Mouse (Mus musculus) embryonic facial prominence, embryonic 10.5 days (tissue): Measurements from ENCODE around the gene Vgll2. TPM values are rescaled to one million over a fixed set of nuclear protein-coding genes. Genes with fewer than 3 reads are reported as not detected.

ENCODE experiments used
- DNase-seq: peaks from one replicate; pipeline ENCODE4 v3.0.0-alpha.2; 2017; ENCODE audit warnings: low spot score
- H3K27ac ChIP-seq: fragments of 300-500 bp; sonication (generic); replicated peaks from 2 replicates; pipeline ENCODE4 v1.5.1; 2016; ENCODE audit warnings: mild to moderate bottlenecking
- H3K27me3 ChIP-seq: fragments of 300-500 bp; sonication (generic); replicated peaks from 2 replicates; pipeline ENCODE4 v1.6.1; 2016; ENCODE audit warnings: low read depth, mild to moderate bottlenecking; ENCODE audit not compliant: poor library complexity, severe bottlenecking
- H3K36me3 ChIP-seq: fragments of 300-500 bp; sonication (generic); replicated peaks from 2 replicates; pipeline ENCODE4 v1.6.1; 2016; ENCODE audit warnings: mild to moderate bottlenecking, moderate library complexity
- H3K4me1 ChIP-seq: fragments of 300-500 bp; sonication (generic); 2 replicates; pipeline ENCODE4 v1.6.1; 2016
- H3K4me3 ChIP-seq: fragments of 300-500 bp; sonication (generic); 2 replicates; pipeline ENCODE4 v1.5.1; 2016; ENCODE audit warnings: mild to moderate bottlenecking, moderate library complexity
- H3K9me3 ChIP-seq: fragments of 300-500 bp; sonication (generic); 2 replicates; pipeline ENCODE4 v1.6.1; 2016; ENCODE audit warnings: mild to moderate bottlenecking
- WGBS: fragments of 180-500 bp; shearing (Covaris S2); methylation state at CpG from one replicate; pipeline ENCODE4 v1.1.7; 2016; 5-methylcytosine and 5-hydroxymethylcytosine counted together
- polyA plus RNA-seq: library from polyadenylated mRNA; unstranded; fragments of >200 nt; fragmentation: Nextera tagmentation; extraction: Ambion mirVana; gene quantifications from 2 replicates; pipeline ENCODE4 v1.2.1, GENCODE M21; 2016

Vgll2 gene
- polyA plus RNA-seq = 10.1 and 12.8 TPM in 2 replicates

DNA sequence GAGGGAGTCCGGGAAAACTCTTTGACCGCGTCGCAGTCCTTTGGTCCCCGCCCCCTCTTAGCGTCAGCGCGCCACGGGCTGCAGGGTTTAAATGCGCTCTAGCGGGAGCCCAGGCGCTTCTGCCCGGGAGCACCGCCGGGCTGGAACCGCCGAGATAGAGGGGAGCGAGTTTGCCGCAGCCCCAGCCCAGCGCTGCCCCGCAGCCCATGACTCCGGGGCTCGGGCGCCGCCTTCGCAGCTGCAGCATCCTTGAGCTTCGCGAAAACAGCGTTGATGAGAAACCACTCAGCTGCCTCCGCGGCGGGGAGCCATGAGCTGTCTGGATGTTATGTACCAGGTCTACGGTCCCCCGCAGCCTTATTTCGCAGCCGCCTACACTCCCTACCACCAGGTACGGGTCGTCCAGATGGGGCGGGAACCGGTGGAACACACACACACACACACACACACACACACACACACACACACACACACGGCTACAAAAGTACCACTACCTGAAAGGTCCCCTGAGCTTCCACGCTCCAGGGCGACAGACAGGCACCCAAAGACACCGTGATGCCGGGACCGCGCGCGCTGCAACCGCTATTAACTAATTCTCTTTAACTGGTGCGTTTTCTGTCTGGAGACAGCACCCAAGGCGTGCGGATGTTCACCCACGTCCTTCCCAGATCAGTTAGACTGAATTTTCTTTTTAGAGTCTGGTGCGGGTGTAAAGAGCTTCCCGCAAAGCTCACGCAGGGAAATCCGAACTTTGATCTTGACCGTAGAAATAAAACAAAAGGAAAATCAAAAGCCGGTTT, at the start of gene Vgll2:
Gene Vgll2, plus strand, starts transcription at position 90 of the 800 bp plus-strand sequence.
- under 1% methylated on average over 60 of the region's 60 CpGs for WGBS
- H3K4me3 ChIP-seq = peak within 1 kb of the TSS; percentile 64
- peak within 1 kb of the TSS; percentile 67 for H3K27ac ChIP-seq
- peaks cover 94% of the 10 kb centered on the region for H3K27me3 ChIP-seq
- no peaks in the 10 kb centered on the region for H3K36me3 ChIP-seq
- DNase-seq = peak; percentile 77
- H3K4me1 ChIP-seq = peaks cover 26% of the 10 kb centered on the region
- no peaks in the 10 kb centered on the region for H3K9me3 ChIP-seq

DNA sequence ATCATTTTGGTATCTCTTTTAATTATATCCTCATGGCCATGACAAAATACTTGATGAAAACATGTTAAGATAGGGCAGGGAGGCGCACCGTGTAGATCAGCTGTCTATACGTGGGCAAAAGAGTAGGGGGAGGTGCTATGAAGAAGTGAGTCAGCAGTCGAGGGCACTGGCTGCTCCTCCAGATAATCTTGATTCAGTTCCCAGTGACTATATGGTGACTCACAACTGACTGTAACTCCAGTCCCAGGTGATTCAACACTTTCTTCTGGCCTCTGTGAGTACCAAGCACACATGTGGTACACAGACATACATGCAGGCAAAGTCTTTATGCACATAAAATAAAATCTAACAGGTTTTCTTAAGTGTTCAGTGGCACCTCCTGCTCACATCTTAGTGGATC, 47.2 kb upstream of the Vgll2 start:
- Histone ChIP-seq H3K4me1 (no peaks in the 10 kb centered on the region), H3K27me3 (no peaks in the 10 kb centered on the region), H3K36me3 (no peaks in the 10 kb centered on the region), H3K4me3 (no peak overlapping the region), H3K9me3 (no peaks in the 10 kb centered on the region), H3K27ac (no peak overlapping the region)
- 78% methylated on average over 4 of the region's 4 CpGs for WGBS
- DNase-seq = no peak

DNA sequence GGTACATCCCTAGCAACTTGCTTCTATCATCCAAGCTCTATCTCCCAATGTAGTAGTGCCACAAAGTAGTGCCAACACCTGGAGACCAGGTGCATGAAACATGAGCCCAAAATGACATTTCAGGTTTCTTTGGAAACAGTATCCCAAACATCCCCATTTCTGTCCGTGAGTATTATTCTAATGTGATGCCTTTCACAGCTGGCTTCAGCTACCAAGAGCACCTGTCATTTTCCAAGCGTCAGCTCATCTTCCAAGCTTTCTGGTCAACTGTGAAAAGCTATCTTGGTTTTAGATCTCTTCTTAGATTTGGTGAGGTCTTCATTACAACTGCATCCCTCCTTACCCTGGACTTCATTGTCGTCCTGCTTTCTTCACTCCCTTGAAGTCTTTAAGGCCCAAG, 46.7 kb upstream of the Vgll2 start:
- WGBS = 81% methylated on average over 3 of the region's 3 CpGs
- Histone ChIP-seq H3K27ac (no peak overlapping the region), H3K9me3 (no peaks in the 10 kb centered on the region), H3K36me3 (no peaks in the 10 kb centered on the region), H3K4me1 (no peaks in the 10 kb centered on the region), H3K27me3 (no peaks in the 10 kb centered on the region), H3K4me3 (no peak overlapping the region)
- DNase-seq = no peak

DNA sequence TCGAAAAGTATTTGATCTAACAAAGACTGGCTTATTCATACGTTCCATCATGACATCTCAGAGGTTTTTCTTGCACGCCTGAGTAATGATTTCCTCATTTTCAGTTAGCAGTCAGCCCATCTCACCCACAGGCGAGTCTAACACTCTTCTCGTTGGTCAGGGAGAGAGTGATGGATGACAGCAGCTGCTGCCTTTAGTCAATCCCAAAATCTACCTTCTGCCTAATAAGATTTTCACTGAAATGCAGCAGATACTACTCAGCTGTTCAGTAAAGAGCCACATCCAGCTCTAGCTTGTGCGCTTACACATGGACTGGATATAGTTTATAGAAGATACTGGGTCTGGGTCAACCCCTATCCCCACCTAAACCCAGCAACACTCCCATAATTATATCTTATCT, 40.7 kb upstream of the Vgll2 start:
- no peak overlapping the region for H3K27ac ChIP-seq
- no peak for DNase-seq
- WGBS = 84% methylated on average over 6 of the region's 6 CpGs

DNA sequence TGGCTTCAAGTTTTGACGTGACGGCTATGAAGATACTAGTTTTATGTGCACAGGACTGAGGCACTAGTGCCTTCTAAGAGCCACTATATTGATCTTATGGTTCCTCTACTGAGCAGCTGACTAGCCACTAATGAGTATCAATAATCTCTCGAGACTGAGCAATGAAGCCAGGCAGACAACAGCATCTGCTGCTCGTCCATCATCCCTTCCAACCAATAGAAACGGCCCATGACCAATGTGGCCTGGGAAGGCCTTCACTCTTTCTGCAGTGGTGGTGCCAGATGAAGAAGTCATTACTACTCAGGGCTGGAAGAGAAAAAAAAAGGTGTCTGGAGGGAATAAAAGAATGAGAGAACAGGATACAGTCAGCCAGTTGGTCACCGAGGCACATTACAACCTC, 39.9 kb upstream of the Vgll2 start:
- DNase-seq = no peak
- H3K9me3 ChIP-seq = no peaks in the 10 kb centered on the region
- no peak overlapping the region for H3K27ac ChIP-seq
- no peak overlapping the region for H3K4me3 ChIP-seq
- no peaks in the 10 kb centered on the region for H3K27me3 ChIP-seq
- H3K4me1 ChIP-seq = no peaks in the 10 kb centered on the region
- H3K36me3 ChIP-seq = no peaks in the 10 kb centered on the region
- WGBS = 86% methylated on average over 6 of the region's 6 CpGs

More for the DNA sequence above, 40.7 kb upstream of the Vgll2 start:
- Histone ChIP-seq H3K4me3 (no peak overlapping the region), H3K27me3 (no peaks in the 10 kb centered on the region), H3K4me1 (no peaks in the 10 kb centered on the region), H3K36me3 (no peaks in the 10 kb centered on the region), H3K9me3 (no peaks in the 10 kb centered on the region)

DNA sequence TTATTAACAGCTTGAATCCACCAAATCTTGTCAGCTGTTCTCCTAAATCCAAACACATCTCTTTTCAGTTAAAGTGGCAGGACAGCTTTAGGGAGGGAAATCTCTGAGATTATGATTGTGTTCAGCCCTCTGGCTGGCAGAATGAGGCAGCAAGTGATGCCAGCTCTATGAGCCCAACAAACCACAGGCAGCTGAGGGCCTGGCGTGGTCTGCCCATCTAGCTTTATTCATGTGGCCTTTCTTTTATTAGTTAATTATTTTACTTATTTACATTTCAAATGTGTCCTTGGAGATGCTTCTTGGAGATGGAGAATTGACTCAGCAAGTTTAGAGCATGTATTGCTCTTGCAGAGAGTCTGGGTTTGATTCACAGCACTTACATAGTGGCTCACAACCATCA, 3.8 kb upstream of the Vgll2 start:
- H3K4me3 ChIP-seq = no peak overlapping the region
- no peaks in the 10 kb centered on the region for H3K9me3 ChIP-seq
- 82% methylated on average over 1 of the region's 1 CpGs for WGBS
- no peaks in the 10 kb centered on the region for H3K36me3 ChIP-seq
- peaks cover 19% of the 10 kb centered on the region for H3K4me1 ChIP-seq
- no peak overlapping the region for H3K27ac ChIP-seq
- no peak for DNase-seq
- H3K27me3 ChIP-seq = peaks cover 53% of the 10 kb centered on the region

DNA sequence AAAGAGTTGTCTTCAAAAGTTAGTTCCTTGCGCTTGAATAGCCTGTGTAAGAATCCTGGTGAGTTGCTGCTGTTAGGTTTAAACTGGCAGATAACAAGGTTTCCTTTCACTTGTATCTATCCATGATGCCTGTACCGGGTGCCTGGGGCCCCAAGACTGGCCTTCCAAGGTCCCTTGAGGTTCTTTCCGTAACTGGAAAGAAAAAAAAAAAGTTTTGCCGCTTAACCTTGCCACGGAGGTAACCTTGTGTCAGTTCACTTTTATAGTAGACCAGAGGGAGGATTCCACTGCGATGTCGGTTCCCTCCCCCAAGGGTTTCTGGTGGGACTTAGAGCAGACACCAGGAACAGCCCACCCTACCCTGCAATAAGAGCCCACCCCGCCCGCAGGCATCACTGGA, 1.1 kb upstream of the Vgll2 start:
- Histone ChIP-seq H3K36me3 (no peaks in the 10 kb centered on the region), H3K9me3 (no peaks in the 10 kb centered on the region), H3K4me1 (peaks cover 19% of the 10 kb centered on the region), H3K27me3 (peaks cover 80% of the 10 kb centered on the region), H3K4me3 (no peak overlapping the region; the same call in 1 of the 2 replicates), H3K27ac (no peak overlapping the region)
- no peak for DNase-seq
- WGBS = 1% methylated on average over 9 of the region's 9 CpGs

DNA sequence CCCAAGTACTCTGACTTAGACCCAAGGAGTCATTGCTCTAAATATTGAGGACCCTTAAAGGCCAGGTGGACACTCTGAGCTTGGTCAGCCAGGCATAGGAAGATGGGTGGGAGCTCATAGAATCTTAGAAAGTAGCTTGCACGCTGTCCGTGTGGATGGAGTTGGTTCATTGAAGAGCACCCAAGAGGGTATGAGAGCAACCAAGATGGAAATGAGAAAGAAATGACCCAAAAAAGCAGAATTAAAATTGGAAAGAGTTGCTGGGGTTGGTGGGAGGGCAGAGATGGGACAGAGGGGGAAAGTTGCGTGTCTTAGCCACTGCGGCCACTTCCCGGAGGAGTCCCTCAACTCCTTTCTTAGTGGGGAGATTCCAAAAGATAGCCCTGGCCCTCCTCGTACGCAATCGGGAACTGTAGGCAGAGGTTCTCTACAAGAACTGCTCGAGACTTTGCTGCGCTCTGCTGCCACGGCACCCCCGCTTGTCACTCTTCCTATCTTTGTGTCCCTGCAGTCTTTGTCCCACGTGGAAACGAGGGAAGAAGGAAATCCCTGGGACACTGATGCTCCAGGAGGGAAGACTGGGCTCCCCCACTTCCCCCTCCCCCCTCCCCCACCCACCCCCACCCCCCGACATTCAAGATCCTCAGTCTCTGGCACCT, 437 bp upstream of the Vgll2 start:
- Histone ChIP-seq H3K27ac (peak overlapping the region; percentile 67), H3K27me3 (peaks cover 86% of the 10 kb centered on the region), H3K4me3 (peak overlapping the region; percentile 64), H3K36me3 (no peaks in the 10 kb centered on the region), H3K9me3 (no peaks in the 10 kb centered on the region), H3K4me1 (peaks cover 19% of the 10 kb centered on the region)
- WGBS = 0% methylated on average over 15 of the region's 15 CpGs
- DNase-seq = peak; percentile 57

DNA sequence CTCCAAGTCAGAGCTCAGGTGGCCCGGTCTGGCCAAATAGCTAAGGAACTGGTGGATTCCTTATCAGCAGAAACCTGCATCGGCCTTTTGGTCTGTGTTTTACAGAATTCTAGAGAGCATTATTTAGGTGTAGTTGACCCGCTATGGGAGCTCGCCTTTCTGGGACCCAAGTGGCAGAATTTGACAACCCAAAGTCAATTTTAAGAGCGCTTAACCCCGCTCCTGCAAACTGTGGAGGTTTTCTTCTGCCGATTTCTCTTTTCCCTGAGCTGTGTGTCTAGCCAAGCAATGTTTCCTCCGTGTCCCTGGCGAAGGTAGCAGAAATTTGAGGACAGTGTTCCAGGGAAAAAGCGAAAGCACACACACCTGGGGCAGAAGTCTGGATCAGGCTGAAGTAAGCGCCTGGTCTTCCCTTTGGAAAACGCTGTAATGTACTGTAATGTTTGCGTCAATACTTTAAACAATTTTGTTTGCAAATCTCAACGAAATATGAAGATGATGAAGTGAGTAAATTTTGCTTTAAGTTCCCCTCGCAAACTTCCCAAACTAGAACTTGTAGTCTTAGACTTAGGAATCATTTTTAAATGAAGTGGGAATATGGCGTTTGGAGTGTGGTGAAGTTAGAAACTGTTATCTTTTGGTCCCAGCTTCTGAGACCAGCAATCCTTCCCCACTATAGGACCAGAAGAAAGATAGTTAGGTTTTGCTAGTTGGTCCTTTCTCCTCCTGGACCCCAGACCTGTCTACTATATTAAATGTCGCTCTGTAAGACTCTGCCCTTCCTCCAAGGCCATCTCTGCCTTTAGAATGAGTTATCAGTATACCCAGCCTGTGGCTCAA, 1.1 kb downstream of the Vgll2 start:
- peaks cover 100% of the 10 kb centered on the region for H3K27me3 ChIP-seq
- H3K27ac ChIP-seq = no peak overlapping the region
- no peaks in the 10 kb centered on the region for H3K9me3 ChIP-seq
- no peaks in the 10 kb centered on the region for H3K36me3 ChIP-seq
- WGBS = 2% methylated on average over 17 of the region's 17 CpGs
- peaks cover 30% of the 10 kb centered on the region for H3K4me1 ChIP-seq
- peak; percentile 57 for DNase-seq
- peak overlapping the region; percentile 64 for H3K4me3 ChIP-seq

DNA sequence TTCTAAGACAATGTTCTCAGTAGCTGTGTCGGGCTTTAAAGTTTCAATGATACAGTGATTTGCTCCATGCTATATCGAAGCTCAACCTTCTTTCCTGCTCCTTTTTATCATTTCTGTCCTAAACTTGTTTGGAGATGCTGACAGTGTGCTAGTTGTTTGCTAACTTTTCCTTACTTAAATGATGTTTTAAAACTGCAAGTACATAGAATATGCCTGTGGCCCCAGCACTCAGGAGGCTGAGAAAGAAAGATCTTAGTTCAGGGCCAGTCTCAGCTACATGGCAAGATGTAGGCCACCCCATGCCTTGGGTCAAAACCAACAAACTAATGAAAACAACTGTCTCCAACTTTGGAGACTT, 1.7 kb downstream of the Vgll2 start:
- 14% methylated on average over 2 of the region's 2 CpGs for WGBS
- no peak for DNase-seq
- Histone ChIP-seq H3K27ac (no peak overlapping the region), H3K36me3 (no peaks in the 10 kb centered on the region), H3K4me3 (no peak overlapping the region), H3K4me1 (peaks cover 30% of the 10 kb centered on the region), H3K27me3 (peaks cover 100% of the 10 kb centered on the region), H3K9me3 (no peaks in the 10 kb centered on the region)

DNA sequence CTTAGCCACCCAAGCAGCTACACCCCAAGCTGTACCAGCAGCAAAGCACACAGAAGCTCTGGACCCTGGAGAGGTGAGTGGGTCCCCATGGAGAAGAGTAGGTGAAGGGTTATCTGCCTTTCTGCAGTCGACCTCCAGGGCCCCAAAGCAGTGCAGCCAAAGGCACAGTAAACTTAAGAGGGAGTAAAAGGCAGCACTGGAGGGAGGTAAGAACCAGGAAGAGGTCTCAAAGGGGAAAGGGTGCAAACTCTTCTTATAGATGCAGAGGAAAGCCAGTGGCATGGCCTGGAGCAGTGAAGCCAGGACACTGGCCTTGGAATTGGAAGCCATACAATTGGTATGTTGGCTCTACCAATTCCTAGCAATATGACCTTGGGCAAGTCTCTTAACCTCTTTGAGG, 3.0 kb downstream of the Vgll2 start:
- H3K27ac ChIP-seq = no peak overlapping the region
- no peaks in the 10 kb centered on the region for H3K9me3 ChIP-seq
- no peaks in the 10 kb centered on the region for H3K36me3 ChIP-seq
- H3K27me3 ChIP-seq = peaks cover 100% of the 10 kb centered on the region
- WGBS = 0% methylated on average over 1 of the region's 1 CpGs
- DNase-seq = no peak
- H3K4me1 ChIP-seq = peaks cover 34% of the 10 kb centered on the region
- no peak overlapping the region for H3K4me3 ChIP-seq

DNA sequence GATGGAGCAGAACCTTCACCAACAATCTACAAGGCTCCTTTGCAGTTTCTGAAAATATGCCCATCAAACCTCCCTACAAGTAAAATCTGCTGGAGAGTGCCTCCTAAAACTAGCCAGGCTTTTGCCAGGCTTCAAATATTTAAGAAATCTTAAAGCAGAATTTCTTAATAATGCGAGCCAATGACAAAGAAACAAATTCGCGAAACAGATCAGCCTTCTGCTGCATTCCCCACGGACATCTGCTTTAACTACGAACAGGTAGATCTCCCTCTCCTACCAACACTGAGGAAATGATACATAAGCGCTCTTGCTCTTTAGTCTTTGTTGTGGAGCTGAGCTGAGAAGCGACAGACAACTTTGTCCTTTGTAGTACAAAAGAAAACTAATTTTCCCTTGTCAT, 3.5 kb downstream of the Vgll2 start:
- no peak overlapping the region for H3K27ac ChIP-seq
- H3K4me1 ChIP-seq = peaks cover 34% of the 10 kb centered on the region
- no peaks in the 10 kb centered on the region for H3K9me3 ChIP-seq
- DNase-seq = no peak
- H3K36me3 ChIP-seq = no peaks in the 10 kb centered on the region
- WGBS = 6% methylated on average over 7 of the region's 7 CpGs
- H3K4me3 ChIP-seq = no peak overlapping the region
- H3K27me3 ChIP-seq = peaks cover 100% of the 10 kb centered on the region
